Mouse (Mus musculus): ENCODE results near the gene 1700013F07Rik.
"Not testable (repeated sequence)": the region's sequence is repeated elsewhere in the genome, so short reads cannot be mapped to it uniquely, and the experiment has no call there.

DNA sequence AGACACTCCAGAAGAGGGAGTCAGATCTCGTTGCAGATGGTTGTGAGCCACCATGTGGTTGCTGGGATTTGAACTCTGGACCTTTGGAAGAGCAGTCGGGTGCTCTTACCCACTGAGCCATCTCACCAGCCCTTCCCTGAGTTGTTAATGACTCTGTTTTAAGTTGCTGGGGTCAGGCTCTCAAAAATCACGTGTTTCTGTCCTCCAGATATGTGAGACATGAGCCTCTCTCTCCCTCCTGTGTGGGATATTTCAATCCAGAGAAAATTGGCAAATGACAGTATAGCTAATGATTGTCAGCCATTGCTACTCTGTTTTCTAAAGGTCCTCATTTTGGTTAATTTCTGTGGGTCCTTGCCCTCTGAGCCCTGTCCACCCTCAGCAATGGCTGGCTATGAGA is 35.7 kb downstream of the 1700013F07Rik start:
- TF ChIP-seq CTCF (IDR thresholded peaks at IDR 0.05; ENCODE audit: low read depth, low read length); POLR2A (IDR thresholded peaks at IDR 0.05; ENCODE audit: borderline replicate concordance, low read depth, low read length): not testable (repeated sequence)
